8 mouse cellular contexts compared by ENCODE assay signal in genomic region chr1:180265399-180265798, GRCm38 (mm10). TPM values are rescaled to one million over a fixed set of nuclear protein-coding genes. Genes with fewer than 3 reads are reported as not detected.
DNase-seq lines count a peak whose midpoint lies in the region; ATAC-seq and TF ChIP-seq lines count a peak whose summit lies in the region.

No protein-coding gene starts in this region.

- no peak for TF ChIP-seq POLR2A in brain, embryonic 14.5 days (IDR thresholded peaks at IDR 0.05; ENCODE audit: borderline replicate concordance, extremely low read depth, insufficient read depth, insufficient read length, poor library complexity, severe bottlenecking)

- peak overlapping the region; percentile 52 for H3K4me2 ChIP-seq in heart, embryonic 13.5 days

- 0 out of 2 replicates have a peak overlapping the region, but pooled peaks have one; percentile 17 for H3K4me3 ChIP-seq in heart, embryonic 13.5 days

- peak overlapping the region; percentile 6; the same call in 1 of the 2 replicates for H3K27ac ChIP-seq in heart, embryonic 13.5 days (replicated peaks)

- WGBS in heart, embryonic 13.5 days, result 11% methylated on average over 7 of the region's 7 CpGs

- H3K36me3 ChIP-seq in heart, embryonic 13.5 days, result no peaks in the 10 kb centered on the region

- ATAC-seq in heart, embryonic 13.5 days (ENCODE audit: extremely low read depth, insufficient number of reproducible peaks, low FRiP score, low TSS enrichment), result no peak
- peak; percentile 68 for ATAC-seq in megakaryocyte-erythroid progenitor cell, adult 5-6 weeks (replicated peaks; ENCODE audit: low FRiP score, low TSS enrichment, poor library complexity, severe bottlenecking)
- ATAC-seq in cerebellum, adult (ENCODE audit: insufficient number of reproducible peaks, low FRiP score, low TSS enrichment), result no peak

- H3K9me3 ChIP-seq in heart, embryonic 13.5 days, result no peaks in the 10 kb centered on the region

- H3K4me1 ChIP-seq in heart, embryonic 13.5 days, result peaks cover 30% of the 10 kb centered on the region

- H3K27me3 ChIP-seq in heart, embryonic 13.5 days (replicated peaks), result peaks cover 41% of the 10 kb centered on the region

- TF ChIP-seq CTCF in brain, embryonic 14.5 days (IDR thresholded peaks at IDR 0.05; ENCODE audit: borderline replicate concordance, extremely low read depth, insufficient read depth, insufficient read length), result no peak

- peak; percentile 38 to 71 for DNase-seq in heart, adult 18-20 months
- DNase-seq in heart, postnatal 25 days (ENCODE audit: low spot score), result no peak
- peak; percentile 19 for DNase-seq in brain, embryonic 14.5 days (ENCODE audit: low read depth)
- DNase-seq in kidney, postnatal 36 days, result peak; percentile 62 to 88
- DNase-seq in frontal cortex, postnatal 10 days (ENCODE audit: low spot score in 2 of 2), result no peak

- H3K9ac ChIP-seq in heart, embryonic 13.5 days, result 0 out of 2 replicates have a peak overlapping the region, but pooled peaks have one; percentile 29

- intact Hi-C loops in heart, postnatal 25 days (cut with DNase I), result no loop called here

RNA-seq across cellular contexts. Expression of gene Psen2, which starts 2.2 kb away (rescaled TPM):
- 10 to 100 TPM; 12.1 to 16.3 TPM for total RNA-seq in heart, adult 18-20 months (2021)
- 10 to 100 TPM; 12.4 to 13.9 TPM for total RNA-seq in heart, postnatal 25 days (2021)
- polyA plus RNA-seq in brain, embryonic 14.5 days (2012; rRNA removed), result 17.9 and 19.6 TPM in 2 replicates
- polyA plus RNA-seq in heart, embryonic 13.5 days (2015; fragmentation: Nextera tagmentation; extraction: Ambion mirVana), result 15.8 and 17.3 TPM in 2 replicates
- total RNA-seq in megakaryocyte-erythroid progenitor cell, adult 5-6 weeks (2014; fragmentation: Nextera tagmentation), result 75.6 and 93.3 TPM in 2 replicates
- total RNA-seq in megakaryocyte-erythroid progenitor cell, adult 5-6 weeks (2017), result 39.5 and 66.4 TPM in 2 replicates

Comparison
In these comparisons a context has a peak if more than half of its experiments do, and no peak if none do; other contexts are left out.
1. DNase-seq: peak in heart, adult 18-20 months (2 of 2), brain, embryonic 14.5 days (single experiment) and kidney, postnatal 36 days (2 of 2); none in heart, postnatal 25 days (single experiment) and frontal cortex, postnatal 10 days (0 of 2).